18 mouse cellular contexts compared by ENCODE assay signal in genomic region chr9:57437896-57438614, GRCm38 (mm10). TPM values are rescaled to one million over a fixed set of nuclear protein-coding genes. Genes with fewer than 3 reads are reported as not detected.
DNase-seq lines count a peak whose midpoint lies in the region; TF ChIP-seq lines count a peak whose summit lies in the region.
"Had no signal": no experiment of that assay in that cellular context is flagged by ENCODE, and none has a peak within 500 bp of the region (broad histone marks: within the 10 kb centered on the region; RNA-seq: fewer than 3 reads in every experiment).

No protein-coding gene starts in this region.

- H3K4me2 ChIP-seq in myocyte (ENCODE audit: low read depth): peak overlapping the region; percentile 100

- no peak overlapping the region for H3K4me3 ChIP-seq in heart, embryonic 10.5 days
- no peak overlapping the region for H3K4me3 ChIP-seq in myocyte
- H3K4me3 ChIP-seq: layer of hippocampus, adult 2 months; megakaryocyte, embryonic 14.5 days had no signal

- DNase-seq in heart, embryonic 10.5 days (ENCODE audit: low spot score): no peak
- no peak for DNase-seq in heart, postnatal 4 days
- peak; percentile 57 for DNase-seq in kidney, adult 11 months
- no peak for DNase-seq in kidney, postnatal 4 days
- peak; percentile 66 for DNase-seq in kidney, adult 9 months
- DNase-seq in thymus, postnatal 25 days: no peak
- DNase-seq: adrenal gland, postnatal 36 days; cerebellum, adult 11-12 months; cerebellum, postnatal 36 days; gastrocnemius, postnatal 14 days; layer of hippocampus, postnatal 36 days; lung, postnatal 10 days; midbrain, embryonic 14.5 days; thymus, postnatal 14 days had no signal

- H3K4me1 ChIP-seq in heart, embryonic 10.5 days: peaks cover 29% of the 10 kb centered on the region

- peak overlapping the region; percentile 60; the same call in 1 of the 2 replicates for H3K27ac ChIP-seq in heart, embryonic 10.5 days

- TF ChIP-seq POLR2A in myocyte (IDR thresholded peaks at IDR 0.05; ENCODE audit: insufficient read length, low read depth): no peak

- H3K9me3 ChIP-seq in heart, embryonic 10.5 days: no peaks in the 10 kb centered on the region
- H3K9me3 ChIP-seq: limb, embryonic 15.5 days; megakaryocyte, embryonic 14.5 days had no signal

- no peaks in the 10 kb centered on the region for H3K79me2 ChIP-seq in myocyte (ENCODE audit: control insufficient read depth, insufficient read depth)

- H3ac ChIP-seq in myocyte (ENCODE audit: control insufficient read depth, insufficient read length): no peak overlapping the region

- no peaks in the 10 kb centered on the region for H3K27me3 ChIP-seq in heart, embryonic 10.5 days (ENCODE audit: insufficient read depth, poor library complexity, severe bottlenecking)
- no peaks in the 10 kb centered on the region for H3K27me3 ChIP-seq in myocyte (ENCODE audit: control insufficient read depth, insufficient read depth, insufficient read length)
- H3K27me3 ChIP-seq: limb, embryonic 15.5 days; megakaryocyte, embryonic 14.5 days had no signal

- WGBS in heart, embryonic 10.5 days: 73% methylated on average over 10 of the region's 10 CpGs

- H3K36me3 ChIP-seq in heart, embryonic 10.5 days: no peaks in the 10 kb centered on the region
- H3K36me3 ChIP-seq in myocyte (ENCODE audit: control insufficient read depth, insufficient read depth): no peaks in the 10 kb centered on the region

TF ChIP-seq in myocyte, 11 proteins besides CTCF, POLR2A, EP300 and RAD21:
- TF ChIP-seq CEBPB (IDR thresholded peaks at IDR 0.05; ENCODE audit: insufficient read depth, poor library complexity, severe bottlenecking): no peak
- no peak for TF ChIP-seq POLR2AphosphoS2 (IDR thresholded peaks at IDR 0.05; ENCODE audit: insufficient read length, low read depth)
- no peak for TF ChIP-seq TCF12 (IDR thresholded peaks at IDR 0.05; ENCODE audit: insufficient read depth, poor library complexity, severe bottlenecking)
- TF ChIP-seq USF1 (IDR thresholded peaks at IDR 0.05; ENCODE audit: low read depth): no peak
- no peak for TF ChIP-seq E2F4 (IDR thresholded peaks at IDR 0.05; ENCODE audit: insufficient read depth)
- no peak for TF ChIP-seq MYOD1 (IDR thresholded peaks at IDR 0.05; ENCODE audit: control insufficient read depth in 1 of 3, insufficient read length in 2 of 3, low read depth in 2 of 3)
- no peak for TF ChIP-seq SRF (IDR thresholded peaks at IDR 0.05; ENCODE audit: control insufficient read depth, insufficient read length, low read depth)
- TF ChIP-seq MYOG (IDR thresholded peaks at IDR 0.05; ENCODE audit: control insufficient read depth in 1 of 3, insufficient read depth in 1 of 3, insufficient read length in 2 of 3, low read depth in 2 of 3): no peak
- TF ChIP-seq REST (IDR thresholded peaks at IDR 0.05; ENCODE audit: insufficient read depth, insufficient read length): no peak
- TF ChIP-seq TCF3 (IDR thresholded peaks at IDR 0.05; ENCODE audit: insufficient read length, low read depth): no peak
- no peak for TF ChIP-seq MAX (IDR thresholded peaks at IDR 0.05; ENCODE audit: low read depth)

RNA-seq across cellular contexts. Expression of gene Ppcdc, which starts 1.9 kb away (rescaled TPM):
- 21.3 and 21.5 TPM in 2 replicates for polyA plus RNA-seq in heart, embryonic 10.5 days (2016; fragmentation: Nextera tagmentation; extraction: Ambion mirVana)
- total RNA-seq in heart, postnatal 4 days (2021): 1 to 10 TPM; 8.3 TPM
- 16.2 TPM for polyA plus RNA-seq in myocyte (2012; fragmentation: generic; extraction: Trizol)

RNA-seq across cellular contexts. Expression of gene Scamp5, which starts 29.8 kb away (rescaled TPM):
- 11.3 and 11.4 TPM in 2 replicates for polyA plus RNA-seq in heart, embryonic 10.5 days (2016; fragmentation: Nextera tagmentation; extraction: Ambion mirVana)
- total RNA-seq in heart, postnatal 4 days (2021): 10 to 100 TPM; 11.6 to 11.7 TPM
- polyA plus RNA-seq in myocyte (2012; fragmentation: generic; extraction: Trizol): 23.6 TPM

Comparison
In these comparisons a context has a peak if more than half of its experiments do, and no peak if none do; other contexts are left out.
1. DNase-seq: peak in kidney, adult 11 months (single experiment) and kidney, adult 9 months (single experiment); none in heart, embryonic 10.5 days (single experiment), heart, postnatal 4 days (single experiment), kidney, postnatal 4 days (0 of 2) and thymus, postnatal 25 days (single experiment).